ENCODE assay signal across 7 mouse cellular contexts in the genomic region with DNA sequence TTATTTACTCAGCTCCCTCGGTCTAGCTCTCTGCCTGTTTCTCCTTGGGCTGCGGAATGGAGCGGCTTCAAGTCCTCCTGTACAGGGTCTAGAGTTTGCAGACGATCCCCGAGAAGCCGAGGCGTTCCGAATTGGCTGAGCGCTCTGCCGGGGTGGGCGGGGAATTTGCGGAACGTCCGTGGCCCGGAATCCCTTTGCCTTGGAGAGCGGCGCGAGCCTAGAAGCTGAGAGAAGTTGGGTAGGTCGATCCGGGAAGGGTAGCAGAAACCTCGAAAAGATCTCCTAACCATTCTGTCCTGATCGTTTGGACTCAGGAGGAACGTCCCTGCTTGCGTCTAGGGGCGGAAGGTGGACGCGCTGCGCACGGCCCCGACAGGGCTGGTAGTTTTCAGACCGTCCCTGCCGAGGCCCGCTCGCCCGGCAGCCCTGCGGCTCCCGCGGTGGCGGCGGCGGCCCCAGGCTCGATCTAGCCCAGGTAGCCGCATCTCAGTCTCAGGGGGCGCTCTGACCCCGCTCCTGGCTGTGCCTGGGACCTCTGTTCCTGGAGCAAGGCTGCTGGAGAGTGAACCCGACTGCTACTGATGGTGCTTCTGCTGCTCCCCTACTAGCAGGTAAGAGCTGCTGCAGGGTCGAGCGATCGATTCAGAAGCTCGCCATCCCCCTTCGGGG. TPM values are rescaled to one million over a fixed set of nuclear protein-coding genes. Genes with fewer than 3 reads are reported as not detected.
DNase-seq lines count a peak whose midpoint lies in the region; ATAC-seq lines count a peak whose summit lies in the region.

Mgat5 (plus strand) TSS at position 199 of the 669 bp plus-strand sequence.

- WGBS in embryonic facial prominence, embryonic 11.5 days = under 1% methylated on average over 51 of the region's 51 CpGs
- under 1% methylated on average over 51 of the region's 51 CpGs for WGBS in limb, embryonic 11.5 days
- WGBS in midbrain, embryonic 14.5 days = under 1% methylated on average over 51 of the region's 51 CpGs

- H3K9ac ChIP-seq in embryonic facial prominence, embryonic 11.5 days (replicated peaks; ENCODE audit: low read length) = peak within 1 kb of the TSS; percentile 77
- H3K9ac ChIP-seq in limb, embryonic 11.5 days (ENCODE audit: low read length) = peak within 1 kb of the TSS; percentile 75
- peak within 1 kb of the TSS; percentile 91 for H3K9ac ChIP-seq in midbrain, embryonic 14.5 days (replicated peaks; ENCODE audit: low read length)

- peak within 1 kb of the TSS; percentile 66 for H3K27ac ChIP-seq in embryonic facial prominence, embryonic 11.5 days (replicated peaks; ENCODE audit: low read depth, low read length)
- H3K27ac ChIP-seq in limb, embryonic 11.5 days (replicated peaks; ENCODE audit: low read depth, low read length) = peak within 1 kb of the TSS; percentile 91
- peak within 1 kb of the TSS; percentile 95 for H3K27ac ChIP-seq in midbrain, embryonic 14.5 days (replicated peaks; ENCODE audit: low read depth, low read length)

- H3K9me3 ChIP-seq in embryonic facial prominence, embryonic 11.5 days (replicated peaks; ENCODE audit: control insufficient read depth, low read length) = no peaks in the 10 kb centered on the region
- H3K9me3 ChIP-seq in limb, embryonic 11.5 days (ENCODE audit: control insufficient read depth, low read length) = no peaks in the 10 kb centered on the region
- no peaks in the 10 kb centered on the region for H3K9me3 ChIP-seq in midbrain, embryonic 14.5 days (ENCODE audit: control insufficient read depth, low read length)

- peak within 1 kb of the TSS; percentile 76 for H3K4me3 ChIP-seq in embryonic facial prominence, embryonic 11.5 days (ENCODE audit: low read depth, low read length)
- H3K4me3 ChIP-seq in limb, embryonic 11.5 days (ENCODE audit: low read depth, low read length) = peak within 1 kb of the TSS; percentile 79
- peak within 1 kb of the TSS; percentile 90 for H3K4me3 ChIP-seq in midbrain, embryonic 14.5 days (replicated peaks; ENCODE audit: low read depth, low read length)

- H3K27me3 ChIP-seq in embryonic facial prominence, embryonic 11.5 days (ENCODE audit: control insufficient read depth, insufficient read depth, low read length) = no peaks in the 10 kb centered on the region
- H3K27me3 ChIP-seq in limb, embryonic 11.5 days (ENCODE audit: control insufficient read depth, insufficient read depth, low read length) = no peaks in the 10 kb centered on the region
- no peaks in the 10 kb centered on the region for H3K27me3 ChIP-seq in midbrain, embryonic 14.5 days (ENCODE audit: control insufficient read depth, insufficient read depth, low read length)

- DNase-seq in adrenal gland, postnatal 14 days = peak; percentile 95
- peak; percentile 95 for DNase-seq in embryonic facial prominence, embryonic 11.5 days (ENCODE audit: low spot score)
- peak; percentile 99 for DNase-seq in heart, adult 11 months
- DNase-seq in kidney, adult 18-20 months = peak; percentile 92
- DNase-seq in limb, embryonic 11.5 days (ENCODE audit: low spot score) = peak; percentile 93
- peak; percentile 96 for DNase-seq in midbrain, embryonic 14.5 days
- peak; percentile 76 to 85 for DNase-seq in spleen, adult 18-20 months

- ATAC-seq in embryonic facial prominence, embryonic 11.5 days (replicated peaks; ENCODE audit: insufficient number of reproducible peaks, low FRiP score, low TSS enrichment, low read depth) = peak; percentile 84
- peak; percentile 86 for ATAC-seq in limb, embryonic 11.5 days (ENCODE audit: insufficient number of reproducible peaks, low FRiP score, low TSS enrichment, low read depth)
- ATAC-seq in midbrain, embryonic 14.5 days (ENCODE audit: low FRiP score, low TSS enrichment) = peak; percentile 88

- H3K4me1 ChIP-seq in embryonic facial prominence, embryonic 11.5 days (ENCODE audit: control insufficient read depth, insufficient read depth, low read length) = no peaks in the 10 kb centered on the region
- peaks cover 13% of the 10 kb centered on the region; the same call in 1 of the 2 replicates for H3K4me1 ChIP-seq in limb, embryonic 11.5 days (ENCODE audit: control insufficient read depth, insufficient read depth, low read length)
- peaks cover 20% of the 10 kb centered on the region for H3K4me1 ChIP-seq in midbrain, embryonic 14.5 days (ENCODE audit: control insufficient read depth, insufficient read depth, low read length)

- H3K36me3 ChIP-seq in embryonic facial prominence, embryonic 11.5 days (replicated peaks; ENCODE audit: control insufficient read depth, insufficient read depth, low read depth, low read length) = no peaks in the 10 kb centered on the region
- H3K36me3 ChIP-seq in limb, embryonic 11.5 days (ENCODE audit: control insufficient read depth, insufficient read depth, low read length) = no peaks in the 10 kb centered on the region
- no peaks in the 10 kb centered on the region for H3K36me3 ChIP-seq in midbrain, embryonic 14.5 days (ENCODE audit: control insufficient read depth, insufficient read depth, low read length)

- H3K4me2 ChIP-seq in embryonic facial prominence, embryonic 11.5 days (ENCODE audit: low read depth, low read length) = peak within 1 kb of the TSS; percentile 94
- peak within 1 kb of the TSS; percentile 99 for H3K4me2 ChIP-seq in limb, embryonic 11.5 days (ENCODE audit: low read depth, severe bottlenecking)
- H3K4me2 ChIP-seq in midbrain, embryonic 14.5 days (ENCODE audit: low read length) = peak within 1 kb of the TSS; percentile 87

RNA-seq across cellular contexts. Expression of gene Mgat5, which starts in this region (rescaled TPM):
- 12.0 and 15.9 TPM in 2 replicates for total RNA-seq in adrenal gland, postnatal 14 days (2021)
- polyA plus RNA-seq in embryonic facial prominence, embryonic 11.5 days (2014; fragmentation: Nextera tagmentation; extraction: Ambion mirVana) = 5.9 and 6.1 TPM in 2 replicates
- 5.3 and 6.3 TPM in 2 replicates for polyA plus RNA-seq in limb, embryonic 11.5 days (2014; fragmentation: Nextera tagmentation; extraction: Ambion mirVana)
- 18.3 and 21.4 TPM in 2 replicates for polyA plus RNA-seq in midbrain, embryonic 14.5 days (2014; fragmentation: Nextera tagmentation; extraction: Ambion mirVana)

Comparison
In these comparisons a context has a peak if more than half of its experiments do, and no peak if none do; other contexts are left out.
1. Peak in every context shown above with its lines: DNase-seq, ATAC-seq, H3K4me3 ChIP-seq and H3K27ac ChIP-seq.